Mouse (Mus musculus) cerebellum, postnatal 36 days (tissue): ENCODE results near the gene Pla2g10.
"Not testable (repeated sequence)": the region's sequence is repeated elsewhere in the genome, so short reads cannot be mapped to it uniquely, and the experiment has no call there.

Experiments used
- DNase-seq, 2 experiments: peaks; one replicate each; pipeline ENCODE4 v3.0.0; 2021 to 2022; ENCODE audit warnings: mixed read lengths in 2 of 2

The Pla2g10 gene

DNA sequence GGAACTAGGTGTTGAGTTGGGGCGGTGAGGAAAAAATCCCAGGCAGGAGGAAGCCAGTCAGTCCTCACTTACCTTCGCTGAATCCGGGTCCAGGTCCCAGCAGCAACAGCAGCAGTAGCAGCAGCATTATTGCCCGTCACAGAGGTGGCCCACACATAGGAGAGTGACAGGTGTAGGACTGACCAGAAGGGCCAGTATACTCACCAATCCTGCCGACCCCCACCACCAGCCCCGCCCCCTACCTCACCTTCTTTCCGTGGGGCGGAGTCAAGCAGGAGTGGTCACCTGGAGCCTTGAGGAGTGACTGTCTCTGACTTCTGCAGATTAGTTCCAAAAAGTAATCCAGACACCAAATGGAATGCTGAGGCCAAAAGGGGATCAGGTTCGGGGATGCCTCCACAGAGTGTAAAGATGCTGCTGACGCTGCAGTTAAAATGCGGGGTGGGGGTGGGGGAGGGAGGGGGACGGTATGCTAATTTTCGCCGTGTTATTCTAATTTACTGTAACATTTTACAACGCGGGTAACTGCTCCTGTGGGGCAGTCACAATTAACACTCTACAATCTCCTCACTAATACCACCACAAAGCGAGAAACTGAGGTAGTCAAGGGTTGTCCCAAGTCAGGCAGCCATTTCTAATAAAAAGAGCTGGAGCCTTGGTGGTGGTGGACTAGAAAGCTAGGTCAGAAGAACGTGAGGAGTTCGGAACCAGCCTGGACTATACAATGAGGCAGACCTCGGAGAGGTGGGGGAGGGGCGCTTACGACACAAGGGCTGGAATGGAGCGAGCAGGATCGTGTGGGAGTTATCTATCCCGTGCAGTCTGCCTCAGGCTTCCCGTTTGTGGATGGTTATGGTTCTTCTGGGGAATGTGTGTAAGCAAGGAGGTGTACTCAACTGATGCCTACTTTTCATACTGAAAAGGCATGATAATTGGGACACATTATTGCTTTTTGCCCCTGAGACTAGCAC, at the start of gene Pla2g10:
Gene Pla2g10 (minus strand): TSS at position 699 of the 971 bp plus-strand sequence.
- DNase-seq: no peak

DNA sequence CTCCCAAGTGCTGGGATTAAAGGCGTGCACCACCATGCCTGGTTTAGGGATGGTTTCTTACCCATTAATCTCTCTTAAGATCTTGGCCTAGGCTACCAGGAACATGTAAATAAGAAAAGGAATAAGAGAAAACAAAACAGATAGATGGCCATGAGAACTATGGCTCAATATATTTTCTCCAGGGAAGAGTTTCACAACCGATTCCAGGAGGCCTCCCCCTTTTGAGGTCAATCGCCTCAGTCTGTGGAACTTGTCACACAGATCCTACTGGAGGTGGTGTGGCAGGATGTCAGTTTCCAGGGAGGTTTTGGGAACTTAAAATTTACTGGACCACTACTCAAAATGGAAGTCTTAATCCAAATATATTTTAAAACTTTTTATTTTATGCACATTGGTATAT, 43.9 kb upstream of the Pla2g10 start:
- DNase-seq: not testable (repeated sequence)

DNA sequence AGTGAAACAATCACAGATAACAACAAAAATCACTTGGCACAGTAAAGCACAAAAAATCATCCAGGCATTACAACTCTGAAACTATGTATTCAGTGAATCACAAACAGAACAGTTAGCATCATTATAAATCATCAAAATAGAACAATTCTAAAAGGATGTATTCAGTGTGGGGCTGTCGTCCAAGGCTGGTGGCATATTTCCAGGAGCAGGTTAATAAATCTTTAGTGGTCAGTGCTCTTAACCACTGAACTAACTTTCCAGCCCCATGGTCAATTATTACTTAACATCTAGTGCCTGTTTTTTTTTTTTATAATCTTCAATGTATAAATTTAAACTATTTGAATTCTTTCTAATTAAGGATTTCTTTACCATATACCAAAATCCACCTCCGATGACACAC, 43.2 kb upstream of the Pla2g10 start:
- not testable (repeated sequence) for DNase-seq

DNA sequence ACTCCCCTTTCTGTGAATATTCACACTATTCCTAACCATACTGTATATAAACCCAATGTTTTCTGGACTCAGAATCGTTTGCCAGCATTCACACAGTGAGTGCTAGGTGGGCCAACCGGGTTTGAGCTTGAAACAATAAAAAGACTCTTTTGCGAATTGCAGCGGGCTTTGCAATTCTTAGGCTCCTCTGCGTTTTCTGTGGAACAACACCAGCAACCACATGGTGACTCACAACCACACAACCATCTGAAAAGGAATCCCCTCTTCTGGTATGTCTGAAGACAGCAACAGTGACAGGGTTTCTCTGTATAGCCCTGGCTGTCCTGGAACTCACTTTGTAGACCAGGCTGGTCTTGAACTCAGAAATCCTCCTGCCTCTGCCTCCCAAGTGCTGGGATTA, 41.3 kb upstream of the Pla2g10 start:
- not testable (repeated sequence) for DNase-seq

DNA sequence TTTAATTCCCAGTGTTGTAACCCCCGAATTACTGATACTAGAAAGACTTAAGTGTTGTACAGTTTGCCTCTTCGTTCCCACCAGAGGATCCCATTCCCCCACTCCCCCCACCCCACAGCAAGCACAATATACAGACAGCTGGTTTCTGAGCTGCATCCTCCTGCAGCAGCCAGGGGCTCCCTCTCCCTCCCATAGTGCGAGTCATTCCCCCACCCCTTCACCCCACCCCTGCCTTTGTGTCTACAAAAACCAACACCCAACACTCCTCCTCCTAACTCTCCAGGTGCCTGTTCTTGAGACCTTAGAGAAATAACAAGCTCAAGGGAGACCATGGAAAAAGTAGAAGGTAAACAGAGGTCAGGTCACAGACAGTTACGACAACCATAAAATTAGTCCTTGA, 40.8 kb upstream of the Pla2g10 start:
- DNase-seq: not testable (repeated sequence)

DNA sequence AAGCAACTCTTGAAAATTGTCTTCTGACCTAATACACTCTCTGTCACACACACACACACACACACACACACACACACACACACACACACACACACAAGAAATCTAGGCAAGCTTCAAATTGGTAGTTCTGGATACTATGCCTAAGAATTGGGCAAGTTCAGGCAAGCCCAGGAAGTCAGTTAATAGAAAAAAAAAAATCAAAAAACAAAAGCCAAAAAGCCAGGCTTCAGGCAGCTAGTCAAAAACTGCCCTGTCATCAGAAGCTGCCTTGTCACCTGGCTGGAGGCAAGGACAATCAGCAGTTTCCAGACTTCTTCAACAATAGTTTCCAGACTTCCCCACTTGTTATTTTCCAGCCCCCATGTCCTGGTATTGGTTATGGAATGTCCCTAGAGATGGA, 35.6 kb upstream of the Pla2g10 start:
- DNase-seq: no peak

DNA sequence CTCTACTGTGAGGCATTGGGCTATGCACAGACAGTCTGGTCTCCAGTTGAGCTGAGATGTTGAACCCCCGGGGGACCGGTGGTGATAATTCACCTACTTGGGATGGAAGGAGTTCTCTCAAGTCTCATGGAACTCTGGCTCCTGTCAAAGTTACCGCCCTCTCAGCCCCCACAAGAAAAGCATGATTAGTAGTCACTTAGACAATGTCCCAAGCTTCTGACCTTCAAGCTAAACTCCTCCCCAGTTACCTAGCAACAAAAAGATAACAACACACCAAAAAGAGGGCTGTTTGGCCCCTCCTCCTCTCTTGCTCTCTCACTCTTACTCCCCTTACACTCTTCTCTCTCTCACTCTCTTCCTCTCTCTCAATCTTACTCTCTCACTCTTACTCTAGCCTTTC, 33.7 kb upstream of the Pla2g10 start:
- no peak for DNase-seq

DNA sequence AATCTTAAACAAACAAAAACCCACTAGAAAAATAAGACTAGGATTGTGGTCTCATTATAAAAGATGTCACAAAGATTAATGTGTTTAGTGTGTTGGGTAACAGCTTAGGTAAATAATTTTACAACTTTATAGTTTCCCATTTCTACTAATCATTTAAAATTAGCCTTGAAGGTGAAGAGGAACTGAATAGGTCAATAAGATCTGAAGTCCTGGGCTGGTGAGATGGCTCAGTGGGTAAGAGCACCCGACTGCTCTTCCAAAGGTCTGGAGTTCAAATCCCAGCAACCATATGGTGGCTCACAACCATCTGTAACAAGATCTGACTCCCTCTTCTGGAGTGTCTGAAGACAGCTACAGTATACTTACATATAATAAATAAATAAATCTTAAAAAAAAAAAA, 32.0 kb upstream of the Pla2g10 start:
- not testable (repeated sequence) for DNase-seq

DNA sequence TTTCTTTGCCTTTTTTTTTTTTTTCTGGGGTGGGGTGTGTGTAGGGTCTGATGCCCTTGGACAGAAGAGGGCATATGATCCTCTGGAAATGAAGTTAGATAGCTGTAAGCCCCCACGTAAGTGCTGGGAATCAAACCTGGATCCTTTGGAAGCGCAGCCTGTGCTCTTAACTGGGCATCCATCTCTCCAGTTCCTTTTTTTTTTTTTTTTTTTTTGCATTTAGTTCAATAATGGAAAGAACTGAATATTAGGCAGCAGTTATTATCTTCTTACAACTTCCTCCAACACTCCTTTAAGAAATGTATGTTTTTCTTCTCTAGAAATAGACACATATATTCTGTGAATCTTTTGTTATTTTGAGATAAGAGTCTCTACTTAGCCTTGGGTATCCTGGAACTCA, 27.0 kb upstream of the Pla2g10 start:
- no peak for DNase-seq

DNA sequence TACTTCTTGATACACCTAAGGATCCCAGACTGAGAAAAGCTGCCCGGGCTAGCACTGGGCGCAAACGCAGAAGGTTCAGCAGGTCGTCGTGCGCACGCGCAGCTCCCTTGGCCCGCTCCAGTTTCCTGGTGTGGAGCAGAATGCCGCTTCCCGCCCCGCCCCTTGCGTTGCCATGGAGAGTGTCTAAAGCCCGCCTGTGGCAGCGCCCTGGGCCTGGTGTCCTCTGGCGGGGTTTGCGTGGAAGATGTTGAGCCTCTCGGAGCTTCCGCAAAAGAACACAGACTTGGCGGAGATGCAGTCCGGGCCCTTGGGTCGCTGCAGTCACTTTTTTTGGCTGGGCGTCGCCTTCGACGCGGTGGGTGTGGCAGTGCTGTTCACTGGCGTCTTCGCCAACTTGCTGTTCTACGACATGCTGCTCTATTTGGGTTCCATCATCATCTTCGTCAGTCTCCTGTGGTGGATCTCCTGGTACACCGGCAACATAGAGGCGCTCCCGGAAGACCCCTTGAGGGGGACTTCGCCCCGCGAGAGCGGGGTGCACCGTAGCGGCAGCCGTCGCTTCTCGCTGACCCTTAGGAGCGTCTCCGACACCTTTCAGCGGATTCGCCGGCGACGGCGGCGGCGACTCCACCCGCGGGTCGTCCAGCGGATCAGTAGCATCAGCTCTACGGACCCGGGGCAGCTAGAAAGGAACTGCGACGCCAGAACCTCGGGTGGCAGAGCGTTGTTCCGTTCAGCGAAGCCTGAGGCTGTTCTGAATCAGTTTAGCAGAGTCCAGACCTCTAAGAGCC, 23.8 kb upstream of the Pla2g10 start:
- peak; percentile 91 to 95 for DNase-seq

DNA sequence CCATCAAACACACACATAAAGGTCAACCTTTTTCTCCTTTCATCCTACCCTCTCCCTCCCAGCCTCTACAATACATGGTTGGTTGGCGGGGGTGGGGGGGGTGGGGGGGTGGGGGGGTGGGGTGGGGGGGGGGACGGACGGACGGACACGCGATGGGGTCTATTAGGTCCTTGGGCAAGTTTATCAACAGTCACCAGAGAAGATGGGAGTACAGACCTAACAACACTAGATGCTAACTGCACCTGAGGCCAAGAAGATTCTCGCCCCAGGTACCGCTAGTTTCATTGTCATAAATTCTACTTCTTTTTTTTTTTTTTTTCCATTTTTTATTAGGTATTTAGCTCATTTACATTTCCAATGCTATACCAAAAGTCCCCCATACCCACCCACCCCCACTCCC, 23.2 kb upstream of the Pla2g10 start:
- no peak for DNase-seq

DNA sequence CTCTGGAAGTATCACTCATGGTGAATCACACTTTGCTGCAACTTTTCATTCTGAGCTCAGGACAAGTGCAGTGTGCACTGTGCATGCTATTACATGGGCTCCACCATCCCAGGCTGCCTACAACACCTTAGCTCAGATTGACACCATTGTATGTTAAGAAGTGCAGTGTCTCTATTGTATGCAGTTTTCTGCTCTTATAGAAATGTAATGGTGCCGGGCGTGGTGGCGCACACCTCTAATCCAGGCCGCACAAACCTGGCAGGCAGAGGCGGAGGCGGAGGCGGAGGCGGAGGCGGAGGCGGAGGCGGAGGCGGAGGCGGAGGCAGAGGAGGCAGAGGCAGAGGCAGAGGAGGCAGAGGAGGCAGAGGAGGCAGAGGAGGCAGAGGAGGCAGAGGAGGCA, 19.8 kb upstream of the Pla2g10 start:
- no peak for DNase-seq

DNA sequence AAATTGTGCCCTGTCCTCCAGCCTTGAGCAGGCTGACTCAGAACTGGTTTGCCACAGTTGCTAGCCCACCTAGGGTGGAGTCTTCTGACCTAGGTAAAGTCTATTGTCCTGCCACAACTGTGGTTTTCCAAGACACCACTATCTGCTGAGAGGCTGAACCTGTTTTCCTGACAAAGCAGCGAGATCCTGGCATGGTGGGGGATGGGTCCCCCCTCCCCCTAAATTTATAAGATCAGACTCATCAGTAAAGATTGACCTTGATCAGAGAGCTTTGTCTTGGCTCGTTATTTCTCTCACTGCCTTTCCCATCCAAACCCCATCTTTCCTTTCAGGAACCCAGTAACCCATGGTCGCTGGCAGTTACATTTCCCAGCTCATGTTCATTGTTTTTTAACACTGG, 19.2 kb upstream of the Pla2g10 start:
- no peak for DNase-seq

DNA sequence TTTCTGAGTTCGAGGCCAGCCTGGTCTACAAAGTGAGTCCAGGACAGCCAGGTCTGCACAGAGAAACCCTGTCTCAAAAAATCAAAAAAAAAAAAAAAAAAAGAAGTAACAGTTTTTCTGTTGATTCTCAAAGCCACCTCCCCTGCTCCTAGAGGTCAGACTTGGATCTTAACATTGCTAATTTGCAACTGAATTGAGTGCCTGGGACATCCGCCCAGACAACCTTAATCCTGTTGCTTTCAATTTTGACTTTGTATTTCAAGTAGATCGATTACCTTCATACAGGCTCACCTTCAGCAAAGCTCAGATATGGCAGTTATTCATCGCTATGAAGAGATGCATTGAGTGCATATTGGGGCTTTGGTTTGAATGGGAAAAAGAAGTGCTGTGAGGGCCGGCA, 18.5 kb upstream of the Pla2g10 start:
- DNase-seq: no peak

DNA sequence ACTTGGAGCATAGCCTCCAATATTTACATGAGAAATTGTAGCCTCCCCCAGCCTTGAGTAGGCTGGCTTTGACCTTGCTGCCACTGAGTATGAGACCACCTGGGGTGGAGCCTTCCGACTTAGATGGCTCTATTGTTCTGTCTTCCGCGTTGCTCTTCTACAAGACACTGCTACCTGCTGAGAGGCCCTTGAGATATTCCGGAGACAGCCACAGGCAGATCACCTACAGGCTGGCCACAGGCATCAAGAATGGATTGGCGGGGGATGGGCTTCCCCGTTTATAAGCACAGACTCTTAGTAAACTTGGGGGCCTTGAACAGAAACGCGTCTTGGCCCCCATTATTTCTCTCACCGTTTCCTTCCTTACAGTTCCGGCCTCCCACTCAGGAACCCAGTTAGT, 18.0 kb upstream of the Pla2g10 start:
- DNase-seq: not testable (repeated sequence)

DNA sequence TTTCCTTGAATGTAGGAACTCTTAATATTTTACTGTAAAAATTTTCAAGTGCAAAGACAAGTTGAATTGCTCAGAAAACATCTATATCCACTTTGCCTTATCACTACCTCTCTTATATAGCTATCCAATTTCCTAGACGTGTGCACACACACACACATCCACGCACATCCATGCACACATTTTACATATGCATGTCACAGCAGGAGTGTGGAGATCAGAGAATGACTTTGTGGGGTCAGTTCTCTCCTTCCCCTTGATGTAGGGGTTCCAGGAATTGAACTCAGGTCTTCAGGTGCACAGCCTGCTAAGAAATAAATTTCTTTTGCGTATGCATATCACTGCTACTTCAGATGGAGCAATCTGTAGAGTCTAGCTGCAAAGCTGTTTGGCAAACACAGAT, 17.3 kb upstream of the Pla2g10 start:
- no peak for DNase-seq

DNA sequence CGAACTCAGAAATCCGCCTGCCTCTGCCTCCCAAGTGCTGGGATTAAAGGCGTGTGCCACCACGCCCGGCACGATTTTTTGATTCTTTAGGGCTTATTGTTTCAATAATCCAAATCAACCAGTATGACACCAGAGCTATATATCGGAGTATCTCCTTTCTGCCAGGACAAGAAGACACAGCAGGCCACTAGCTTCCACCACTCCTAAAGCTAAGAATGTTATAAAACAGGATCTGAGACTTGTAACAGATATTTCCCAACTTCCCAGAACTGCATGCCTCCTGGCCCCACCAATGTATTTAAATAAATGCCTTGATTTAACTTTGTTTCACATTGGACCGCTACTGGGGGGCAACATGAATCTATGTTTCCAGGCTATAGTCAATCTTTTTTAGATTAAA, 16.9 kb upstream of the Pla2g10 start:
- no peak for DNase-seq

DNA sequence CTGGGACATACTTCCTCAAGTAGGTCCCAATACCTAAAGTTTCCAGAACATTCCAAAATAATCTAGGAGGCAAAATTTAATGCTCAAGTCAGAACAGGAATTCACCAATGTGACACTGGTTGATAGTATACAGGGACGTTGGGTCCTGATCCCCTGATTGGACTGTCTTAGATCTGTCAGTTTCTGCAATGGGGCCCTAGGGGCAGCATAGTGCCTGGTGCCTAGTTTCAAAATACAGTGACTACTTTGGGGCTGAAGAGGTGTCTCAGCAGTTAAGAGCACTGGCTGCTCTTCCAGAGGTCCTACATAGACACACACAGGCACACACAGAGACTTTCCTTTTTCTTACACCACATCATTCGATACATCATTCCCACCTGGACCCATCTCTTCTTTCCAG, 10.1 kb upstream of the Pla2g10 start:
- DNase-seq: no peak

DNA sequence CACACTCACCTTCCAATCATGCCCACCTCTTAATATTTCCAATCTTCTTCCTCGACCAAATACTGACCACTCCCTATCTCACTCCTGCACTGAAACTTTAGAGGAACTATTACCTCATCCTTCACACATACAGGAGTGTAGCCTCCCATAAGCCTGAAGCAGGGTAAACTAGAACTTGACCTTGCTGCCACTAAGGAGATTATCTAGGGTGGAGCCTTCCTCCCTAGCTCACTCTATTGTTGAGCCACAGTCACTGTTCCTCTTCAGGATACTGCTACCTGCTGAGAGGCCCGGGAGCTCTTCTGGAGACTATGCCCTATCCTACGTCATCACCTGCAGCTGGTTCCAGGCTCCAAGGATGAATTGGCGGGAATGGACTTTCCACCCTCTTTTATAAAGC, 8.3 kb upstream of the Pla2g10 start:
- DNase-seq: not testable (repeated sequence)

DNA sequence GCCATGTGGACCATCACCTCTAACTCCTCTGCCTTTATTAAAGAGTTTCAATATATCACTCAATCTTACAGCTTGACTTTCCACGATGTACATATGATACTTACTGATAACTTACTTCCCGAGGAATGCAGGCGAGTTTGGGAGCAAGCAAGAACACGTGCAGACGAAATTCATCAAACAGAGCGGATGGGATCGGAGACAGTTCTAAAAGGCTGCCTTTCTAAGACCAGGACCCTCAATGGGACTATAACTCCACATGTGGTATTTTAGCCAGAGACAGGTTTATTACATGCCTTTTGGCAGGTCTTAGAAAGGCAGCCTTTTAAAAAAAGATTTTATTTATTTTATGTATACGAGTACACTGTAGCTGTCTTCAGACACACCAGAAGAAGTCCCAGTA, 5.2 kb upstream of the Pla2g10 start:
- DNase-seq: no peak

DNA sequence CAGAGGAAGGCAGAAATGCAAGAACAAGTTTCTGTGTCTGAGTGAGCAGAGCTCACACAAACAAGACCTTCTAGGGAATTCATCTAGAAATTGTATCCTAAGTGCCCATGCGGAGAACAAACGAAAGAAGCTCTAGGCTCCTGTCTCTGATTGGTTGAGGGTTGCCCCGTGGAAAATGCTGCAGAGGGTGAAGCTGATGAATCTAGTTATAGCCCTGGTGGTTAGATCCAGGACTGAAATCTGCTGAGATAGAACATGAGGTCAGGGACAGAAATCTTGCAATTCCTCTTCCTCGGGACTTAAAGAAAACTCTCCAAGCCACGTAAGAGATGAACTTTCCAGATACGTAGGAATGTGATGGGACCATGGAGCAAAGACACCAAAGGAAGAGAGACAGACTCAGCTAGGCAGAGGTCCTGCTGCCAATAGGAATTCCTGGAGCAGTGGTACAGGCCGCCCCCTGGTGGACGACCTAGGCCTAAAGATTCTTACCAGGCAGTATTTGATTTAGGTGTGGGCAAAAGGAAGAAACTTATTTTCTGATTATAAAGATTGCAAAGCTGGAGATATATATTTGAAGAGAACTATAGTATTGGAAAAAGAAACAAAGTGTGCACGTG, 2.8 kb upstream of the Pla2g10 start:
- peak; percentile 80 to 81 for DNase-seq

DNA sequence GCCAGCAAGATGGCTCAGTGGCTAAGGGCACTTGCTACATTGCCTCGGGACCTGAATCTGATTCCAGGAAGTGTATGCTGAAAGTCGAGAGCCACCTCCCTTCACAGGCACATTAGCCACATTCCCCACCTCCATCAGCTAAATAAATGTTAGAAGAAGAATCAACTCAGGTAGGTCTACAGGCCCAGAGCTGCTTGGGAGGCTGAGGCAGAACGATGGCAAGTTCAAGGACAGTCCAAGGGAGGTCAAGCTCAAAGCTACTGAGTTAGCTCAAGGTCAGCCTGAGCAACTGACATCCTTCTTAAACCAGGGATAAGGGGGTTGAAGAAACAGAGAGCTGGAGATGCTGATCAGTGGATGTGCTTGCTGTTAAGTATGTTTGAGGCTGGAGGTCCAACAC, 2.0 kb upstream of the Pla2g10 start:
- DNase-seq: no peak

DNA sequence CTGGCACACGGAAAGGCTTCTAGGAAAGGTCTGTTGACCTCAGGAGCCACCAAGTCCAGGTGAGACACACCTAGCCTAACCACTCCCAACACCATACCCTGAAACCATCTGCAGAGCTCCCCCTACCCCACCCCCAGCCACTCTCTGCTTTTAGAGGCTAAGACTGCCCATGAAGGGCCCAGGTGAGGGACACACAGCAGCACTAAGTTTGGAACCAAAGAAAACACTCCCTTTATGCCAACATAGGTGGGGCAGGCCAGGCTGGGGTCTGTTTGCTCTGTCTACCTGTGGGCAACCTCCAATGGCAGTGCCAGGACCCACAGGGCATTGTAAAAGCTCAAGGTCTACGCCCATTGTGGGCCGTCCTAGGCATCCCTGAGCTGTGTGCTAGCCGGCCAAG, 1.4 kb downstream of the Pla2g10 start:
- no peak for DNase-seq
